In genomic region chr11:4320876-4321275, GRCm38 (mm10) we compare ENCODE assay signal across 34 mouse cellular contexts.
"Had no signal": no experiment of that assay in that cellular context is flagged by ENCODE, and none has a peak within 500 bp of the region (broad histone marks: within the 10 kb centered on the region; RNA-seq: fewer than 3 reads in every experiment).

No protein-coding gene starts in this region.

- ATAC-seq: hindbrain, embryonic 16.5 days; hindbrain, postnatal 0 days; inflammation-experienced regulatory T-cells, adult 6 months; intestine, embryonic 15.5 days; intestine, embryonic 16.5 days; intestine, postnatal 0 days had no signal

- H3K4me2 ChIP-seq: heart, embryonic 11.5 days; heart, embryonic 12.5 days; heart, embryonic 13.5 days; heart, embryonic 15.5 days; hindbrain, embryonic 12.5 days; hindbrain, embryonic 13.5 days; hindbrain, embryonic 14.5 days; hindbrain, embryonic 15.5 days; intestine, embryonic 15.5 days; kidney, embryonic 15.5 days had no signal

- H3K27ac ChIP-seq: heart, embryonic 13.5 days; heart, embryonic 15.5 days; hindbrain, embryonic 10.5 days; hindbrain, embryonic 12.5 days; hindbrain, embryonic 13.5 days; hindbrain, embryonic 14.5 days; hindbrain, embryonic 15.5 days; hindbrain, postnatal 0 days; intestine, embryonic 15.5 days; kidney, embryonic 15.5 days; kidney, postnatal 0 days; layer of hippocampus, adult 2 months had no signal

- H3K4me3 ChIP-seq: heart, embryonic 12.5 days; heart, embryonic 13.5 days; heart, embryonic 15.5 days; hindbrain, embryonic 10.5 days; hindbrain, embryonic 12.5 days; hindbrain, embryonic 13.5 days; hindbrain, embryonic 15.5 days; intestine, embryonic 15.5 days; kidney, embryonic 15.5 days; layer of hippocampus, adult 2 months had no signal

- H3K9ac ChIP-seq: heart, embryonic 12.5 days; heart, embryonic 13.5 days; heart, embryonic 15.5 days; hindbrain, embryonic 12.5 days; hindbrain, embryonic 13.5 days; hindbrain, embryonic 14.5 days; hindbrain, embryonic 15.5 days; intestine, embryonic 15.5 days; kidney, embryonic 15.5 days had no signal

- H3K4me1 ChIP-seq: heart, embryonic 12.5 days; heart, embryonic 13.5 days; heart, embryonic 15.5 days; hindbrain, embryonic 12.5 days; hindbrain, embryonic 13.5 days; hindbrain, embryonic 15.5 days; intestine, embryonic 15.5 days; kidney, embryonic 15.5 days had no signal

- H3K27me3 ChIP-seq: hindbrain, embryonic 12.5 days; hindbrain, embryonic 13.5 days; hindbrain, embryonic 15.5 days; intestine, embryonic 15.5 days; kidney, embryonic 15.5 days had no signal

- DNase-seq: heart, postnatal 10 days; heart, postnatal 14 days; heart, postnatal 36 days; heart, postnatal 4 days; kidney, adult 11 months; kidney, adult 18-20 months; kidney, adult 2 months; kidney, adult 8-10 months; kidney, adult 9 months; kidney, postnatal 10 days; kidney, postnatal 14 days; kidney, postnatal 25 days; kidney, postnatal 36 days; kidney, postnatal 4 days; layer of hippocampus, adult 9-11 months; layer of hippocampus, postnatal 36 days had no signal

- H3K9me3 ChIP-seq: heart, embryonic 12.5 days; heart, embryonic 13.5 days; heart, embryonic 15.5 days; hindbrain, embryonic 10.5 days; hindbrain, embryonic 12.5 days; hindbrain, embryonic 13.5 days; hindbrain, embryonic 15.5 days; intestine, embryonic 15.5 days; kidney, embryonic 15.5 days had no signal

- H3K36me3 ChIP-seq: heart, embryonic 12.5 days; heart, embryonic 13.5 days; heart, embryonic 15.5 days; hindbrain, embryonic 10.5 days; hindbrain, embryonic 12.5 days; hindbrain, embryonic 13.5 days; hindbrain, embryonic 15.5 days; intestine, embryonic 15.5 days; kidney, embryonic 15.5 days had no signal
